Mouse (Mus musculus): ENCODE measurements around the gene Arf5. TPM values are rescaled to one million over a fixed set of nuclear protein-coding genes. Genes with fewer than 3 reads are reported as not detected.

Gene Arf5
- 27.0 TPM for polyA plus RNA-seq (2014; fragmentation: Illumina TruSeq; extraction: RNeasy Lipid Tissue Mini Kit (QIAGEN cat#74804); ENCODE audit: low read depth, low replicate concordance)

DNA sequence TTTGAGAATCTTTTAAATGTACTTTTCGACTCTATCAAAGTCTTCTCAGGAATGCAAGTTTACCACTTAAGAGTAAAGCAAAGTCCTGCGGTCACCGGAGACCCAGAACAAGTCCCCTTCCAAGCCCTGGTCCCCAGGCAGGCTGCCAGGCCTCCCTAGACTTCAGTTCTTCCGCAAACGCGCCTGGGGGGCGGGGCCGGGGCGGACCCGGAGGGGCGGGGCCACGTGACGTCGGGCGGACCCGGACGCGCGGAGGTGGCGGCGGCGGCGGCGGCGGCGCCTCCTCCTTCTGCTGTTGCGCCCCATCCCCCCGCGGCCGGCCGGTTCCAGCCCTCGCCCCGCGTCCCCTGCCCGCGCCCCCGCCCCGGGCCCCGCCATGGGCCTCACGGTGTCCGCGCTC lies at the start of gene Arf5:
Gene Arf5 (plus strand): TSS at position 248 of the 400 bp plus-strand sequence.

GRCm38 (mm10) chr6:28397681-28398203 lies 25.6 kb upstream of the Arf5 start, which contains the start of gene Zfp800:
Zfp800 (minus strand) TSS chr6:28398005.

DNA sequence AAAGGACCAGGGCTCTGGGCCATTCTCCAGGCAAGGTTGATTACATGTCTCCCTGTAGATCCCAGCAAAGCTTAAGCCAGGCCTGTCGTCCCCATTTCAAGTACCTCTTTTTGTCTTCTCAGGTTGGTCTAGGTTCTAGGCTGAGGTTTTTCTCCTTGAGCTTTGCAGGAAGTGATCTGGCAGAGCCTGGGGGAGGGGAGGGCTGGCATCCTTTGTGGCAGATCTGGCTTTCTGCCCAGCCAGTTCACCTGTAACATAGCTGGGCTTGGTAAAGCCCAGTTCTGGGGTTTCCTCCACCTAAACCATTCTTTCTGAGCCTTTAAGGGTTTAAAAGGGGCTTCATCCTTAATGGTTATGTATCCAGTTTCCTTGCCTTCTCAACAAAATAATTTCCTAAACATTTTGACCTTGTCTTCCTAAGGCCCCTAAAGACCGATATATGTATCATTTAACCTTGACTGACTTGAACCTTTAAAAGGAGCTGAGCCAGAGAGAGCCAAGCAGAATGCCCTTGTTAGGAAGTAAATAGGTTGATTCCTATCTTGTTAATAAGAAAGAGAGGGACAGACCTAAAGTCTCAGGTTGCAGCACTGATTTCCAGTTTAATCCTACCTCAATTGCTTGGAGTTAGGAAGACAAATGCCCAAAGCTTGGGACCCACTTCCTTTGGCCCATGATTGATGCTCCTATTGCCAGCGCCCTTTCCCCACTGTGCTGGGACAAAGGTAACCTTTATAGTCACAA lies 3.9 kb downstream of the Arf5 start, which contains the start of gene Fscn3:
Gene Fscn3 (plus strand): TSS at position 694 of the 744 bp plus-strand sequence.

DNA sequence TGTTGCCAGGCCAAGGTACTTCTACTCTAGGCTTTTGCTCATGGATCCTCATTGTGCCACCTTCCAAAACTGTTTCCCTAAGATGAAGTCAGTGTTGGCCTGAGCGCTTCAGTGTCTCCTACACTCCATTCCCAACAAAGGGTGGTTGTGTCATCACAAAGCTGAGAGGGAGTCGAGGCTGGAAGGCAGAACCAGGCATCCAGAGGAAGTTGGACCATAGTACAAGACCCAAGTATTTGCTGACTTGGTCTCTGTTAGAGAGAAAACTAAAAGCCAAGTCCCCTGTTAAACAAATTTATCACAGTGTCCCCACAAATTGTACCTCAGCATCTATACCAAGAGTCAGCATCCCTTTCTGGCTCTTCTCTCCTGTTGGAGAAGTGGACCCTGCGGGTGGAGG lies 4.9 kb downstream of the Arf5 start, which contains the start of gene Gcc1:
Gene Gcc1 (minus strand): TSS at position 101 of the 400 bp plus-strand sequence.

GRCm38 (mm10) chr6:28449253-28449652 lies 25.9 kb downstream of the Arf5 start, which contains the start of gene Pax4:
Pax4 (minus strand) TSS chr6:28449353.

DNA sequence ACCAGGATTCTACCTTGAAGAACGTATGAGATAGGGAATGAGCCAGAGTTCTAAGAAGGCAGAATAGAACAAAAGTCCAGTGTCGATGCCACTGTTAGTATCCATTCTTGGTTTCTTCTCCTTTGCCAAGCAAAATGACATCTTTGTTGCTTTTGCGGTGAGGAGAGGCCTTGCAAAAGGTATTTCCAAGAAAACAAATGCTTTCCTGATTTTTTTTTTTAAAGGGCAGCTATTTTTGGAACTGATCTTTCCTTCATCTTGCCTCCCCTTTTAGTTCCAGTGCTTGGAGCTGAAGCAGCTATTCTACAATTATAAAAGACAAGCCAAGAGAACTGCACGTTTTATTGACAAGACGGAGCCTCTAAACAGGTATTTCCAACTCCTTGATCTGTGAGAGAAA lies 51.5 kb downstream of the Arf5 start, which contains the start of gene Snd1:
Gene Snd1 (plus strand): TSS at position 301 of the 400 bp plus-strand sequence.

Other genes with a start within 250 kb of the Arf5 start
- gene Zfp800, start 25.6 kb upstream of the Arf5 start, polyA plus RNA-seq (2014; fragmentation: Illumina TruSeq; extraction: RNeasy Lipid Tissue Mini Kit (QIAGEN cat#74804); ENCODE audit: low read depth, low replicate concordance) = 15.1 TPM
- gene Fscn3, start 4.2 kb downstream of the Arf5 start, polyA plus RNA-seq (2014; fragmentation: Illumina TruSeq; extraction: RNeasy Lipid Tissue Mini Kit (QIAGEN cat#74804); ENCODE audit: low read depth, low replicate concordance) = not detected
- gene Gcc1, start 4.8 kb downstream of the Arf5 start, polyA plus RNA-seq (2014; fragmentation: Illumina TruSeq; extraction: RNeasy Lipid Tissue Mini Kit (QIAGEN cat#74804); ENCODE audit: low read depth, low replicate concordance) = 5.1 TPM
- not detected for gene Pax4, start 25.8 kb downstream of the Arf5 start, polyA plus RNA-seq (2014; fragmentation: Illumina TruSeq; extraction: RNeasy Lipid Tissue Mini Kit (QIAGEN cat#74804); ENCODE audit: low read depth, low replicate concordance)
- 13.2 TPM for gene Snd1, start 51.6 kb downstream of the Arf5 start, polyA plus RNA-seq (2014; fragmentation: Illumina TruSeq; extraction: RNeasy Lipid Tissue Mini Kit (QIAGEN cat#74804); ENCODE audit: low read depth, low replicate concordance)

All from liver, adult 10 weeks (tissue).